Mouse (Mus musculus): ENCODE measurements around the gene Dpf1.

Gene Dpf1

GRCm38 (mm10) chr7:29288942-29289638 is 14.7 kb upstream of the Dpf1 start, which contains the start of gene Ppp1r14a:
Gene Ppp1r14a (plus strand): TSS chr7:29289308.
- DNase-seq = peak; percentile 90 to 91

- DNase-seq = no peak
Observed at GRCm38 (mm10) chr7:29289856-29290255, 13.9 kb upstream of the Dpf1 start.

GRCm38 (mm10) chr7:29290691-29291485 is 12.9 kb upstream of the Dpf1 start:
- peak; percentile 63 to 79 for DNase-seq

GRCm38 (mm10) chr7:29291616-29292457 is 11.9 kb upstream of the Dpf1 start:
- DNase-seq = peak; percentile 86 to 91

GRCm38 (mm10) chr7:29292458-29293098 is 11.2 kb upstream of the Dpf1 start:
- peak; percentile 73 to 79 for DNase-seq

- peak in 1 of 2 experiments; percentile 61 for DNase-seq
Observed at GRCm38 (mm10) chr7:29293131-29294065, 10.4 kb upstream of the Dpf1 start.

GRCm38 (mm10) chr7:29294111-29294761 is 9.5 kb upstream of the Dpf1 start:
- no peak for DNase-seq

- DNase-seq = peak in 1 of 2 experiments; percentile 9
Observed at GRCm38 (mm10) chr7:29295861-29296647, 7.7 kb upstream of the Dpf1 start.

- DNase-seq = peak; percentile 81 to 87
Observed at GRCm38 (mm10) chr7:29296998-29297397, 6.8 kb upstream of the Dpf1 start.

GRCm38 (mm10) chr7:29301127-29301566 is 2.6 kb upstream of the Dpf1 start:
- DNase-seq = peak; percentile 91 to 95

GRCm38 (mm10) chr7:29302641-29303040 is 1.1 kb upstream of the Dpf1 start:
- DNase-seq = peak in 1 of 2 experiments; percentile 14

GRCm38 (mm10) chr7:29304463-29305262 is 912 bp downstream of the Dpf1 start:
- peak in 1 of 2 experiments; percentile 52 for DNase-seq

GRCm38 (mm10) chr7:29305263-29305988 is 1.7 kb downstream of the Dpf1 start:
- peak; percentile 65 to 69 for DNase-seq

- no peak for DNase-seq
Observed at GRCm38 (mm10) chr7:29306108-29306507, 2.4 kb downstream of the Dpf1 start.

GRCm38 (mm10) chr7:29306619-29307018 is 2.9 kb downstream of the Dpf1 start:
- DNase-seq = peak; percentile 72 to 87

- peak; percentile 97 for DNase-seq
Observed at GRCm38 (mm10) chr7:29307350-29308104, 3.8 kb downstream of the Dpf1 start.

GRCm38 (mm10) chr7:29309221-29309721 is 5.5 kb downstream of the Dpf1 start:
- DNase-seq = peak; percentile 56 to 69
